Mouse (Mus musculus) monocyte, adult 2 months (primary cell): Measurements from ENCODE around the gene Kidins220.

ENCODE experiments used
- DNase-seq, 2 experiments: peaks; one replicate each; pipeline ENCODE4 v3.0.0; 2022; ENCODE audit warnings: low spot score in 2 of 2, low read depth in 1 of 2

Kidins220 gene

GRCm38 (mm10) chr12:25108865-25109264 is 134.1 kb downstream of the Kidins220 start:
- DNase-seq, result no peak

GRCm38 (mm10) chr12:25109971-25110681 is 135.4 kb downstream of the Kidins220 start:
- DNase-seq, result no peak

DNA sequence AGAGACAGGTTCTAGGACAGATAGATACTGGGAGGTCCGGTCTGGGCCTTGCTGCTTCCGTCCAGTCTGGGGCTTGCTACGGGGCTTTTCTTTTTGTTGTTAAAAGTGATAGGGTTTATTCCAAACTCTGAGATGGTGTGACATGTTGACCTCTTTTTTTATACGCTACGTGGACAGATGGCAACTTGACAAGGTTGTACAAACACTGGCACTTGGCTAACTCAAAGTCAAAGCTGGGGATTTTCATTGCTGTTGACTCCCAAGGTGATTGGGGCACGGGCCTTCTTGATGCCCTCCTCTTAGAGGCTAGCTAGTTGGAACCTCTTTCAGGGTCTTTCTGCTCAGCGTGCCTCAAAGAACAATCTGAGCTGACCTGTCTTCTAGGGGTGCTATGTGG is 136.0 kb downstream of the Kidins220 start:
- no peak for DNase-seq
